Mouse (Mus musculus): Measurements from ENCODE around the gene Entpd5. TPM values are rescaled to one million over a fixed set of nuclear protein-coding genes. Genes with fewer than 3 reads are reported as not detected.
A peak's percentile ranks its signal among the peaks of the same experiment; 100 is the strongest.

Entpd5 gene
- total RNA-seq (2021): 10 to 100 TPM; 15.8 to 17.0 TPM

DNA sequence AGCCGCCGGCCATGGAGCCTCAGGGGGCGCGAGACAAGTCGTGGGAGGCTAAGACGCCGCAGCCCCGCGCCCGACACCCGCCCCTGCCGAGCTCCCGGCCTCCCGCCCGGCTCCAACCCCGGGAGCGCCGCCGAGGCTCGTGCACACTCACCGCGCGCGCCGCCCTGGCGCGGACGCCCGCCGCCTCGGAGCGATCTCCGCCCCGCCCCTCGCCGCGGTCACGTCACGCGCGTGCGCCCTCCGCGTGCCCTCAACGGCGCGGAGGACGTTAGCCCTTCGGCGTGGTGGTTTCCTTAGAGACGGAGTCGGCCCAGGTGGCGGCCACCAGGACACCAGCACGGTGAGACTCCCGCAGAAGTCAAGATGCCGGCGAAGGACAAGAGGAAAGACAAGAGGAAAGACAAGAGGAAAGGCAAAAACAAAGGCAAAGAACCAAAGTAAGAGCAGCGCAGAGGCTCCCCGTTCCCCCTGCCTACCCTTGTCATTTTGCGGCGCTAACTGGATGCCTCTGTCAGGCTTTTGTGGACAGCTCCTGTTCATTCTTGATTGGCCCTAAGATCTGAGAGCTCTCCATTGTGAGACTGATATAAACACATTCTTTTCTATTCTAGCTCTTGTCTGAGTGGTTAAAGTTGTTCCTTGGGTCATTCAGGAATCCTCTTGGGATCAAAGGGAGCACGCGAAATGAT is at the start of gene Entpd5, which contains the start of gene Bbof1:
Entpd5 (minus strand) TSS at position 211 of the 689 bp plus-strand sequence.
Bbof1 (plus strand) TSS at position 253 of the 689 bp plus-strand sequence.
- intact Hi-C loops (cut with DNase I): no loop called here
- DNase-seq: peak; percentile 89

DNA sequence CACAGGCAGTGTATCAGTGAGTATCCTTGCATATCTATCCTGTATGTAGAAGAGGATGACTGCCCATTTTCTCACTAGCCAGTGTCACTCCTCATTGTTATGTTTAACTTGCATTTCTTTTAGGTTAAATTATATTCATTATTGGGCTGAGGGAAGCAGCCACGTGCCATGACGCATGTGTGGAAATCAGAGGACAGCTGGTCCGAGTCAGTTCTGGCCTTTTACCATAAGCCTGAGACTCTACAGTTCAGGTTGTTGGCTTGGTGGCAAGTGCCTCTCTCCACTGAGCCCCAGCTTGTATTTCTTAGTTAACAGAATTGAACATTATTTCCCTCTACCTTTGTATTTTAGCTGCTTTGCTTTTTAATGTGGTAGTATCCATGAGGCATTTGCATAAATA is 48.1 kb upstream of the Entpd5 start:
- intact Hi-C loops (cut with DNase I): no loop called here
- DNase-seq: no peak

DNA sequence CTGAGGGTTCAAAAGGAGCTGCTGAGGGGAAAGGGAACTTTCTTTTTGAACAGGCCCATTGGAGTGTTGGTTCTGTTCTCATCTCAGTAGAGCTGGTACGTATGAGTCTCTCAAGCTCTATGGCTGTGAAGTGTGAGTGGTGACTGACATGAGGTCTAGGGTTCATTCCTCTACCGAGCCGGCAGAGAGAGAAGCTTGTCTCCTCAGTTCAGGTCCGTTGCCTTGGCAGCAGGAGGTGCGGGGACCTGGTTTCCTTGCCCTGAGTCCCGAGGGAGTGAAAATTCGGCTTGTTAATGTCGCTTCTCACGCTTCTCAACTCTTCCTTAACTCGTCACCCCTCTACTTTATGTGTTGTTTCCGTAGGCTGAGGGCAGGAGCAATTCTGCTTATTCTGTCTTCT is 43.0 kb upstream of the Entpd5 start:
- DNase-seq: peak; percentile 12
- intact Hi-C loops (cut with DNase I): no loop called here

DNA sequence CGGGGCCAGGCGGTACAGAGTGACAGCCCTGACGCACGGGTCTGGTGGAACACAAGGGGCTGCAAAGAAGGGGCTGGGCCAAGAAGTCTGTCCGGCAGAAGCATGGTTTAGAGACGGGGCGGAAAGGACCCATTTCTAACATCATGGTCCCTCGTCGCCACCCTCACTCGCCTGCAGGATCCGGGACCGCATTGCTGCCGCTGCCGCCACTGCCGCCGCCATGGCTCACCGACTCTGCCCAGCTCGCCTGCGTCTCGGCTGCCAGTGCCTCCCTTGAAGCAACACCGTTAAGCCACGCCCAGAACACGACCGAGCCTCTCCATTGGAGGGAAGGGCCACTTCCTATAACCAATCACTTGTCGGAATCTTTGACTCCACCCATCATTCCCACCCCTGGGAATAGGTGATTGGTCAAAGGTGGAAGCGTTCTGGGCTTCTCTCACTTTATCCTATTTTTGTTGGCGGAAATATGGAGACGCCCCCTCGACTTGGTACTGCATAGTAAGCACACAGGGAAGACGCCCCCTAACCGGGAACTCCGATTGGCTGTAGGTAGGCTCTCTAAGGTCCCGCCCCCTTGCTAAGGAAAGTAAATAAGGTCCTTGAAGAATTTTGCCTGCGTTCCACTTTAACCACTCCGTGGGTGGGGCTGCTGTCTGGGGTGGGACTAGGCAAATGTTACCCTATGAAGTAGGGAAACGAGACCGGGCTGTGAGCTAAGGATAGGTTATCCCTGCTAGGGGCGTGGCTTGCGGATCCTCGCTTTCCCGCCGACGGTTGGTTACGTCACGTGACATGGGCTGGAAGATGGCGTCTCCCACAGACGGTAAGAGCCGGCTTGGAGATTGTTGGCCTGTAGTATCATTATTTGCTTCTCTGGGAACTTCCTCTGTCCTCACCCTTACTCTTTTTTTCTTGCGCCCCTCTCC is 42.2 kb upstream of the Entpd5 start, which contains the start of the genes Aldh6a1 and Lin52:
Aldh6a1 (minus strand) TSS at position 287 of the 929 bp plus-strand sequence.
Lin52 (plus strand) TSS at position 705 of the 929 bp plus-strand sequence.
- intact Hi-C loops (cut with DNase I): no loop called here
- peak; percentile 96 for DNase-seq

DNA sequence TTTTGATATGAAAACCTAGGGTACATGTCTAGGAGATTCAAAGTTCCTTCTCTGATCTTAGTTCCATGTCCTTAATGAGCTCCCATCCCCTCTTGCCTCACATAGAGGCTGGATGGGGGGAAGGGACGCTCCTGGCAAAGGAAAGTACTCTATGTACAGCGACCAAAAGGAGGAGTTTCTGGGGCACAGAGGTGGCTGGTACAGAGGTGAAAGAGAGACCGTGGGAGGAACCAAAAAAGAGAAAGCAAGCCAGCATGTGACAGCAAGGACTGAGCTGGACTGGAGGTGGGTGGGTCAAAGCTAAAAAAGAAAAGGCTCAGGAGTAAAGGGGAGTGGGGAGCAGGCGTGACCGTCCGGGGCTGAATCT is 41.5 kb upstream of the Entpd5 start:
- intact Hi-C loops (cut with DNase I): no loop called here

DNA sequence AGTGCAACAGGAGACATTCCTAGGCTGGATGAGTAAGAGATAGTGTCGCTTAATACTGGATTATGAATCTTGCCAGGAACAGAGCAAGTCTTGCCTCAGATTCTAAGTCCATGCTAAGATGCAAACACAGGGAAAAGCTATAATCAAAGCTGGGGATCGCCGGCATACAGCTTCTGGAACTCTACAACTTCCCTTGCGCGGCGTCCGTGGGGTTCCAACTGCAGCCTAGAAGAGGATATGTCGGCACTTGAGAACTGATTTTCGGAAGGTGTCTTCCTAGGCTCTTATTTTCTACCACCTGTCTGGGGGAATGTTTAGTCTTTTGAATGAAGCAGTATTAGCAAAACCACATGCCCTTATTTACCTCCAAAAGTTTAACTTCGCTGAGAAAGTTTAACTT is 41.1 kb upstream of the Entpd5 start:
- DNase-seq: no peak
- intact Hi-C loops (cut with DNase I): no loop called here

More for the DNA sequence above, 41.5 kb upstream of the Entpd5 start:
- no peak for DNase-seq

DNA sequence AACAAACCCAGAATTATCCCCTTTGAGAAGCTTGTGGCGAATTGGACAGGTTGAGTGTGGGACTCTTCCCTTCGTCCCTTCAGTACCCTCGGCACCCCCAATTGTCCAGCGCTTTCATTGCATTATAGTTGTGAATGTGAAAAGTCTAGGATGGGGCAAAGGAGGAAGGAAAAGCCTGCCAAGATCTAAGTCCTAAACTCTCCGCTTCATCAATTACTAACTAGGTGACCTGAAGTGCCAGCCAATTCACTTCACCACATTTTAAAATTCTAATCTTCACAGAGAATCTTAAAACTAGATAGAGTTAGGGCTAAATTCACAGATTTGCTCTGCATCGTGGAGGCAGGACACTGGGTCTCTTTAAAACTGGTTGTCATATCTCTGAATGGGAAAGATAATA is 39.4 kb upstream of the Entpd5 start:
- intact Hi-C loops (cut with DNase I): no loop called here
- DNase-seq: no peak

DNA sequence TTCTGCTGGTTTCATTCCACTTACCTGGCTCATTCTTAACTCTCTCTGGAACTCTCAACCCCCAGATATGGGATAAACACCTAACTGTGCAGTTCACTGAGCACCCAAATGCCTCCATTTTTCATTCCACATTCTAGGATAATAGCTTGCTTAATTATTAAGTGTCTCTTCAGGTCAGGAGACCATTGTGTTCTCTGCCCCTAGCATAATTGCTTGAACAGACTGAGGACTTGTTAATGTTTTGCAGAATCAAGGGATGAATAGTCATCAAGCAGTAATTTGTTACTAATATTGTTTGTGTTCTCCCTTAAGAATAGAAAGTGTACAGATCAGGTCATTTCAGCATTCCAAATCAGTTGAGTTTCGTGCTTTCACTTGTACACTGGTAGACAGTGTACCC is 38.6 kb upstream of the Entpd5 start:
- intact Hi-C loops (cut with DNase I): no loop called here
- DNase-seq: no peak

DNA sequence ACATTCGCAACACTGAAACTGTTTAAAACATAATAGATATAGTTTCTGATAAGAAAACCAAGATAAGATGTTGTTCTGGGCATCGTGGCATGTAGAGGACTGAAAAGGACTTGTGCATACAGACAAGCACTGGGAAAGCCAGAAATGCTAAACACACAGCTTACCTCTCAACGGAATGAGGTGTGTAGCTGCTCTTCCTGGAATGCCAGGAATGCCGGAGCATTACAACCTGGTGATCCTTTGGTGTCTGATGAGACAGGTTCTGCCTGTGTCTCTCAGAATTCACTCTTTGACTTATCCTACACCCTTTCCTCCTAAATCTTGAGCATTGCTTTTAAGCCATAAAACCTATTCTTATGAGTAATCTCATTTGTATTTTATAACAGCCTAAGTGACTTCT is 33.7 kb upstream of the Entpd5 start:
- no peak for DNase-seq
- intact Hi-C loops (cut with DNase I): no loop called here

DNA sequence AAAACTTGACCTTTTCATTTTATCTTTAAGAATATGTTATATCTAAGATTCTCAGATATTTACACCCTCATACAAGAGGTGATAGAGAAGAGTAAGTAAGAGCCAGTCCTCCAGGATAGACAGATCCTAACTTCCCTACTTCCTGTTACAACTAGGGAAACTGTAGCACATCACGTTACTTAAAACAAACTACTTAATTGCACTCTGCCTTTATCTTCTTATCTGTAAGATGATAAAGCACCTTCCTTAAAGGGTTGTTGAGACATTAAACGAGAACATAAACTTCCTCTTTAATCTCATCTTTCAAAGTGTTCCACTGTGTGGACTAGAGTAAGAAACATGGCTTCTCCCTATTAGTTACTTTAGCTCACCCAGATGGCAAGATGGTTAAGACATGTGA is 29.9 kb upstream of the Entpd5 start:
- intact Hi-C loops (cut with DNase I): no loop called here
- DNase-seq: no peak

DNA sequence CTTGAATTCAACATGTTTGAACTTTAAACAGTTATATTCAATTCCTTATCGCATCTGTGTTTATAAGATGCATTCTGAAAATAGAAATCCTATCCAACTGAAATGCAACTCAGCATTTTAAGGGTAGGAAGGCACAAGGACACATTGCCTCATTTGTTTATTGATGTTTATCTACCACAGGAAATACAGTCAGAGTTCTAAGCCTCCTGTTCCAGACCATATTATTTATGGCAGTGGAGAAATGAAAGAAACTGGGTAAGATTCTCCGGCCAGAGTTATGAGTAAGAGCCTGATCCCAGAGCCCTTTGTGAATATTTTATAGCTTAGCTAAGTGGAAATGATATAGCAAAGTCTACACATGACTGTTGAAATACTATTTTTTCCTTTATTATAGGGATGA is 21.0 kb upstream of the Entpd5 start:
- intact Hi-C loops (cut with DNase I): no loop called here
- DNase-seq: no peak

DNA sequence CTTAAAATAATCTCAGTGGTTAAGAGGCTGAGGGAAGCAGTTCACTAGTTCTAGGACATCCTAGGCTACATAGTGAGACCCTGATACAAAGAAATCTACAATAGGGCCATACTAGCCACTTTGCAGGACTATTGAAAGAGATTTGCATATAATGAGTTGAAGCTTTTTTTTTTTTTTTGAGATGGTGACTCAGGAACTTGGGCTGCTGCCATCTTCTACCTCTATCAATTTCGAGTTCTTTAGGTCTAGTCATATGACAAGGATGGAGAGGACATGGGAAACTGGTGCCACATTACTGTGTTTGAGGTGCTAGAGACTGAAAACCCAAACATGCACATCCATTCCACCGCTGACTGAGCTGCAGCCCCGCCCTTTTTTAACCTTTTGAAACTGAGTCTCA is 15.2 kb upstream of the Entpd5 start:
- intact Hi-C loops (cut with DNase I): no loop called here
- DNase-seq: no peak

DNA sequence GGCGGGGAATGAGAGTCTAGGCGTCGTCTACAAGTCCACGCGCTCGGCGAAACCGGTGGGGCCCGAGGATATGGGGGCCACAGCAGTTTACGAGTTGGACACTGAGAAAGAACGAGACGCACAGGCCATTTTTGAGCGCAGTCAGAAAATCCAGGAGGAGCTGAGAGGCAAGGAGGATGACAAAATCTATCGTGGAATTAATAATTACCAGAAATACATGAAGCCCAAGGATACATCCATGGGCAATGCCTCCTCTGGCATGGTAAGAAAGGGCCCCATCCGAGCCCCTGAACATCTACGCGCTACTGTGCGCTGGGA is 8.7 kb upstream of the Entpd5 start:
- intact Hi-C loops (cut with DNase I): no loop called here
- no peak for DNase-seq

DNA sequence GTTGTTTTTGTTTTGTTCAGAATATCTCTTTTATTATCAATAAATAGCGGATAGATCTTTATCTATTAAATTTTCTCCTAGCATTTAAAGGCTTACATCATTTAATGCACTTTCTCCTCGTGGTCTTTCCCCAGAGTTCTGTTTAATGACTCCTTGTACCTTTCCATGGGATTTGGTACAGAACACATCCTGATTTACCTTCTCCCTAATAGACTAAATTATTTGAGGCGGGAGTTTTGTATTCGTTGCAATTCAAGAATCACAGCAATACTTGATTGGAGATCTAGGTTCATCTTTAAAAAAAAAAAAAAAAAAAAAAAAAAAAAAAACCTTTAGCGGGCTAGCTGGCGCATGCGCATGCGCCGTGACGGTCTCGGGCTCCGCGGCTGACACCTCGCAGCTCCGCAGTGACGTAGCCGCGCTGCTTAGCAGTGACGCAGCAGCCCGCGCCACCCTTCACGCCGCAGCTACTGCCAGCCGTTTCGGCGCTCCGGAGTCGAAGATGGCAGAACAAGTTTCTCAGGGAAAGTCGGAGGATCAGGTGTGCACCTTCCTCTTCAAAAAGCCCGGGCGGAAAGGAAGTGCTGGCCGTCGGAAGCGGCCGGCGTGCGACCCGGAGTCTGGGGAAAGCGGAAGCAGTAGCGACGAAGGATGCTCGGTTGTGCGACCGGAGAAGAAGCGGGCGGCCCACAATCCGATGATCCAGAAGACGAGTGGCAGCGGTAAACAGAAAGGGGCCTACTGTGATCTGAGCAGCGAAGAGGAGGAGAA is 8.2 kb upstream of the Entpd5 start, which contains the start of gene Rnf113a2:
Rnf113a2 (plus strand) TSS at position 363 of the 771 bp plus-strand sequence.
- peak; percentile 89 for DNase-seq
- intact Hi-C loops (cut with DNase I): no loop called here

DNA sequence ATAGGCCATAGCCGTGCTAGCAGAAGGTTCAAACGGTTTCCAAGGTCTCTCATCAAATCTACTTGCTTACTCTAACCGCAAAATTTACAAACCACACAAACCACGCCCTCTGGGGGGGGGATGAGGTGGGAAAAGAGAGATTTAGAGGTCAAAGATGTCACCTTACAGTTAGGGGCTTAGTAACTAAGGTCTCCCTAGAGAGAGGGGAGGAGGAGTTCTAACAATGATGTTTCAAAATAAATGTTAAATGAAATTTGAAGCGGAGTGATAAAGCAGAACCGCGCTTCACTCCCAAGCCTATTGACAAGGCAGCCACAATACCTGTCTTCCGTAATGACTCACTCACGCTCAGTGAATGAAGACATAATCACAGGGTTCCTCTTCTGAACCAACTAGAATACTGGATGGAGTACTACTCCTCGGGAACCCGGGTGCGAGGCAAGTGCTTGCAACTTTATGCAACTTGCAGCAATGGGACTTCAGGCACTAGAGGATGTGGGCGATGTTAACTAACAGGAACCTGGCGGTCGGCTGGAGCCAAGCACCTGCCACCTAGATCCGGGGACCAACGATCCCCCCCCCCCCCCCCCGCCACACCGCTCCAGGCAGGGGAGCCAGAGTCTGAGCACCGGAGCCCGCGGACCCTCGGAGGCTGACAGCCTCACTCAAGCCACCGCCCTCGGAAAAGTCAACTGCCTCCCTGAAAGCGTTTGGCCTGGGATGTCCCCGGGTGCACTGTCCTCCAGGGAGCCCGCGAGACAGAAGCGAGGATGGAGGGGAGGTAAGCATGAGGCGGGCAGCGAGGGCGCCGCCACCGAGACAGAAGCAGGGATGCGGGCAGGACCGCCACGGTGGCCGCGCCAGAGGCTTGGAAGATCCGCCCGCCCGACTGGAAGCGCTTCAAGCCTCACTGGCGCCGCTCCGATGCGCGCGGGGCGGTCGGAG is 683 bp downstream of the Entpd5 start:
- intact Hi-C loops (cut with DNase I): no loop called here

DNA sequence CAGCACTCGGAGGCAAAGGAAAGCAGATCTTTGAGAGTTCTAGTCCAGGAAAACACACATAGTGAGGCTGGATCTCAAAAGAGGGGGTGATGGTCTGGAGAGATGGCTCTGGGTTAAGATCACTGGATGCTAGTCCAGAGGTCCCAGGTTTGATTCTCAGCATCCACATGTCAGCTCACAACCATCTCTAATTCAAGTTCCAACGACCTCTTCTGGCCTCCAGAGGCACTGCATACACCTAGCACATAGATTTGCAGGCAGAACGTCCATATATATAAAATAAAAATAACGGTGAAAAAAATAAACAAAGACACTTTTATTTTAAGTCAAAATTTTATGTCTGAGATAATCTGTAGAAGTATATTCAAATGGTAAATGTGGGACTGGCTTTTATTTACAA is 1.6 kb downstream of the Entpd5 start:
- intact Hi-C loops (cut with DNase I): no loop called here
- no peak for DNase-seq

More for the DNA sequence above, 683 bp downstream of the Entpd5 start:
- DNase-seq: no peak

DNA sequence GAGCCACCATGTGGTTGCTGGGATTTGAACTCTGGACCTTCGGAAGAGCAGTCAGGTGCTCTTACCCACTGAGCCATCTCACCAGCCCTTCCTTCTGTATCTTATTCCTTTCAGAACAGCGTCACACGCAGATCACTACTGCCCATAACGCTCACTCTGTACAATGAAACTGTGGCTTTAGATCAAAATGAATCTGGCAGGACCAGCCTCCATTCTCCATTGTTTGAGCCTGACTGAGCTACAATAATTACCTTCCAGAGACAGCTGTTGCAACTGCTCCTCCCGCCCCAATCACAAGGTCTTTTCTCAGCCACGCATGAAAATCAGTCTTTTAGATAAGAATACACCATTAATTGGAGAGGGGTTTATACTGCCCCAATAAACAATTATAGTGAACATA is 4.3 kb downstream of the Entpd5 start:
- intact Hi-C loops (cut with DNase I): no loop called here
- no peak for DNase-seq

DNA sequence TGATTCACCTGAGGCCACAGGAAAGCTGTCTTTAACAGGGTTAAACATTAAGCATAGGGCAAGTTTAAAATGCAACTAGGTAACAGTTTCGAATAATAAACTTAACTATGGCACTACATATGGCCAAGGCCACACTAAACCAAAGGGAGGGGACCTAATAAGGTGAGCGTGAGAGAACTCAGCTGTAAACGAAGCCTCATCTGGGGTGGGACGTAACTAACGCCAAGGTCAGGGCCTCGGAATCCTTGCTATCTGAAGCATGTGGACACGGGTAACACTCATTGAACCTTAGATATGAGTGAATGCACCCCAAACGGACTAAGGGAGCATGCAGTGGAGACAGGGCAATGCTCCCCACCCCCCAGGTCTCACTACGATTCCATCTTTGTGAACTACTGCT is 5.9 kb downstream of the Entpd5 start:
- intact Hi-C loops (cut with DNase I): no loop called here
- no peak for DNase-seq

DNA sequence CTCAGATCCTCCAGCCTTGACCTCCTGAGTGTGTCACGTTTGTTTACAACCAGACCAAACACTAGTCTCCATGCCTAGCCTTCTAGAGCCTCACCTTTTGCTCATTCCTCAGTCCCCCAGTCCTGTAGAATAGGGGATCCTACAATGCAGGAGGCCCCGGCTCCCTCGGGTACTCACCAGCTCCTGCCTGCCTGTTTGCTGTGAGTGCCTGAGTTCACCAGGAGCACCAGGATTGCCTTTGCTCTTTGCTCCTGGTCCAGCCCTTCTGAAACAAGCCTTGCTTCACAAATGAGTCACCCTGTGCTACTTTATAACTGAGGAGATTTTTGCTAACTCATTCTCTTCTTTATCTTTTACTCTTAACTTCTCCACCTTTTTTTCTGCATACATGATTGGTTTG is 8.2 kb downstream of the Entpd5 start:
- DNase-seq: no peak
- intact Hi-C loops (cut with DNase I): no loop called here

DNA sequence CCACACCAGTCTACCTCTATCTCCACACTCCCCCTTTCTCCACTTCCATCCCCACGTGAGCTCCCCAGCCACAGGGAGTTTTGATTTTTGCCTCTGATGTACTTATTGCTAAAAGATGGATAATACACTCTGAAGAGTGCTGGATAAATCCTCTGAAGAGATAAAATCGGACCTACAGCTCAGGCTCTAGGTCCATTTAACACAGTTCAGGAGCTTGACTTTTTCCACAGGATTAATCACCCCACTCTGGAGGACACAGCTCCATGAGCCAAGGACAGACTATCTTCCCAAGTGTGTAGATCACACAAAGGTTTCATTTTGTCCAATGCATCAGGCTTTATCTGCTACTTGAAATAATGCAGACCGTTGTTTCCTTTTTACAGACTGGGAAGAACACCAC is 8.8 kb downstream of the Entpd5 start:
- intact Hi-C loops (cut with DNase I): no loop called here
- no peak for DNase-seq
